Mouse (Mus musculus) layer of hippocampus, adult 9-11 months (tissue): ENCODE results near the gene Tnfrsf1b.
A peak's percentile ranks its signal among the peaks of the same experiment; 100 is the strongest.

Source experiments
- DNase-seq: peaks from one replicate; pipeline ENCODE4 v3.0.0; 2022

Tnfrsf1b gene

GRCm38 (mm10) chr4:145256144-145256543 is 9.5 kb upstream of the Tnfrsf1b start:
- no peak for DNase-seq

GRCm38 (mm10) chr4:145254418-145254817 is 7.7 kb upstream of the Tnfrsf1b start:
- DNase-seq: peak; percentile 48

- no peak for DNase-seq
These were observed 5.9 kb upstream of the Tnfrsf1b start for GRCm38 (mm10) chr4:145252611-145253010.

GRCm38 (mm10) chr4:145251546-145251945 is 4.9 kb upstream of the Tnfrsf1b start:
- DNase-seq: no peak

GRCm38 (mm10) chr4:145250002-145250401 is 3.3 kb upstream of the Tnfrsf1b start:
- no peak for DNase-seq

GRCm38 (mm10) chr4:145247556-145247955 is 886 bp upstream of the Tnfrsf1b start:
- DNase-seq: no peak

- DNase-seq: no peak
These were observed 1.1 kb downstream of the Tnfrsf1b start for GRCm38 (mm10) chr4:145245581-145245980.

- no peak for DNase-seq
These were observed 2.0 kb downstream of the Tnfrsf1b start for GRCm38 (mm10) chr4:145244676-145245075.

GRCm38 (mm10) chr4:145242719-145243350 is 3.8 kb downstream of the Tnfrsf1b start:
- no peak for DNase-seq

GRCm38 (mm10) chr4:145240723-145241231 is 5.9 kb downstream of the Tnfrsf1b start:
- peak; percentile 76 for DNase-seq

- peak; percentile 69 for DNase-seq
These were observed 7.4 kb downstream of the Tnfrsf1b start for GRCm38 (mm10) chr4:145239049-145239830.

GRCm38 (mm10) chr4:145236027-145236426 is 10.6 kb downstream of the Tnfrsf1b start:
- no peak for DNase-seq

- DNase-seq: no peak
These were observed 13.0 kb downstream of the Tnfrsf1b start for GRCm38 (mm10) chr4:145233487-145234228.

GRCm38 (mm10) chr4:145231732-145232131 is 14.9 kb downstream of the Tnfrsf1b start:
- no peak for DNase-seq

GRCm38 (mm10) chr4:145230647-145231046 is 16.0 kb downstream of the Tnfrsf1b start:
- no peak for DNase-seq

GRCm38 (mm10) chr4:145229524-145230163 is 17.0 kb downstream of the Tnfrsf1b start:
- no peak for DNase-seq

GRCm38 (mm10) chr4:145229051-145229450 is 17.6 kb downstream of the Tnfrsf1b start:
- DNase-seq: no peak

GRCm38 (mm10) chr4:145224613-145225012 is 22.1 kb downstream of the Tnfrsf1b start:
- DNase-seq: no peak

GRCm38 (mm10) chr4:145222064-145222463 is 24.6 kb downstream of the Tnfrsf1b start:
- no peak for DNase-seq

GRCm38 (mm10) chr4:145221379-145221778 is 25.3 kb downstream of the Tnfrsf1b start:
- no peak for DNase-seq

- DNase-seq: no peak
These were observed 26.7 kb downstream of the Tnfrsf1b start for GRCm38 (mm10) chr4:145220001-145220400.

GRCm38 (mm10) chr4:145219240-145219985 is 27.3 kb downstream of the Tnfrsf1b start:
- DNase-seq: no peak
